15 mouse cellular contexts compared by ENCODE assay signal in genomic region chr2:163712473-163712872, GRCm38 (mm10). TPM values are rescaled to one million over a fixed set of nuclear protein-coding genes. Genes with fewer than 3 reads are reported as not detected.
DNase-seq lines count a peak whose midpoint lies in the region; ATAC-seq and TF ChIP-seq lines count a peak whose summit lies in the region.
"Had no signal": no experiment of that assay in that cellular context is flagged by ENCODE, and none has a peak within 500 bp of the region (broad histone marks: within the 10 kb centered on the region; RNA-seq: fewer than 3 reads in every experiment).

No protein-coding gene starts in this region.

- H3K79me2 ChIP-seq in MEL (ENCODE audit: control insufficient read depth, insufficient read depth, low read length, poor library complexity), result no peaks in the 10 kb centered on the region

- no peak for TF ChIP-seq EP300 in MEL (IDR thresholded peaks at IDR 0.05; ENCODE audit: low read depth in 1 of 2, low read length in 2 of 2)

- no peak for DNase-seq in kidney, adult 2 months
- no peak for DNase-seq in kidney, adult 8-10 months
- DNase-seq in MEL (ENCODE audit: low read depth, low spot score), result no peak
- DNase-seq in brain, adult 2 months (ENCODE audit: low read depth, low spot score), result peak; percentile 45
- no peak for DNase-seq in right cerebral cortex, postnatal 14 days
- DNase-seq in cerebellum, adult 11 months, result no peak
- DNase-seq in frontal cortex, postnatal 14 days (ENCODE audit: low spot score in 2 of 2), result no peak
- DNase-seq: cerebellum, adult 2 months; right cerebral cortex, adult 18-20 months had no signal

- no peak for TF ChIP-seq CTCF in kidney, adult 2 months (conservative IDR thresholded peaks at IDR 0.05; ENCODE audit: insufficient read depth, insufficient read length, low read depth, low read length)
- TF ChIP-seq CTCF in MEL (IDR thresholded peaks at IDR 0.05 in 2 of 3, conservative IDR thresholded peaks at IDR 0.05 in 1 of 3; ENCODE audit: control insufficient read depth in 1 of 3, insufficient read depth in 1 of 3, low read depth in 2 of 3, low read length in 3 of 3, poor library complexity in 1 of 3, severe bottlenecking in 1 of 3), result no peak

- no peak overlapping the region for H3K4me3 ChIP-seq in kidney, adult 2 months (ENCODE audit: insufficient read depth, low read depth, low read length)
- H3K4me3 ChIP-seq in MEL (ENCODE audit: control insufficient read depth in 1 of 2, insufficient read depth in 1 of 2, low read depth in 2 of 2, low read length in 2 of 2), result no peak overlapping the region
- H3K4me3 ChIP-seq: embryonic facial prominence, embryonic 15.5 days; hindbrain, embryonic 12.5 days; limb, embryonic 10.5 days; neural tube, embryonic 12.5 days had no signal

- WGBS in kidney, adult 2 months, result 60% methylated on average over 7 of the region's 7 CpGs

- peaks cover 9% of the 10 kb centered on the region for H3K4me1 ChIP-seq in kidney, adult 2 months (ENCODE audit: control insufficient read depth, insufficient read depth, low read length)
- H3K4me1 ChIP-seq in MEL (ENCODE audit: control insufficient read depth in 1 of 2, insufficient read depth in 2 of 2, low read length in 2 of 2), result peaks cover 33 to 36% of the 10 kb centered on the region in 2 experiments

- peak; percentile 48 for ATAC-seq in monocyte, adult 5-6 weeks (replicated peaks; ENCODE audit: insufficient number of reproducible peaks, low FRiP score, low TSS enrichment, poor library complexity, severe bottlenecking)
- ATAC-seq: forebrain, embryonic 16.5 days had no signal

- TF ChIP-seq POLR2A in kidney, adult 2 months (IDR thresholded peaks at IDR 0.05; ENCODE audit: low read depth, low read length), result no peak
- TF ChIP-seq POLR2A in MEL (IDR thresholded peaks at IDR 0.05; ENCODE audit: control insufficient read depth in 1 of 2, insufficient read depth in 1 of 2, low read depth in 1 of 2, low read length in 2 of 2, poor library complexity in 1 of 2), result no peak

- H3K9me3 ChIP-seq in MEL (replicated peaks; ENCODE audit: insufficient read depth, low read length), result no peaks in the 10 kb centered on the region
- H3K9me3 ChIP-seq: embryonic facial prominence, embryonic 15.5 days; hindbrain, embryonic 12.5 days; limb, embryonic 10.5 days; neural tube, embryonic 12.5 days had no signal

- no peaks in the 10 kb centered on the region for H3K36me3 ChIP-seq in kidney, adult 2 months (ENCODE audit: control insufficient read depth, insufficient read depth, low read length)
- peaks cover 0 to 38% of the 10 kb centered on the region in 2 experiments; a peak in 2 of 4 replicates for H3K36me3 ChIP-seq in MEL (ENCODE audit: control insufficient read depth in 1 of 2, insufficient read depth in 2 of 2, low read length in 2 of 2)
- H3K36me3 ChIP-seq: embryonic facial prominence, embryonic 15.5 days; hindbrain, embryonic 12.5 days; neural tube, embryonic 12.5 days had no signal

- H3K27me3 ChIP-seq in kidney, adult 2 months (replicated peaks; ENCODE audit: control insufficient read depth, insufficient read depth, low read length), result no peaks in the 10 kb centered on the region
- no peaks in the 10 kb centered on the region for H3K27me3 ChIP-seq in MEL (ENCODE audit: control insufficient read depth in 1 of 2, insufficient read depth in 2 of 2, low read length in 2 of 2)
- H3K27me3 ChIP-seq: embryonic facial prominence, embryonic 15.5 days; hindbrain, embryonic 12.5 days; neural tube, embryonic 12.5 days had no signal

- no peak overlapping the region for H3K9ac ChIP-seq in MEL (ENCODE audit: control insufficient read depth, low read depth, low read length, poor library complexity, severe bottlenecking)
- H3K9ac ChIP-seq: embryonic facial prominence, embryonic 15.5 days; hindbrain, embryonic 12.5 days; neural tube, embryonic 12.5 days had no signal

- peak overlapping the region; percentile 77 for H3K27ac ChIP-seq in kidney, adult 2 months (ENCODE audit: insufficient read depth, low read depth, low read length)
- H3K27ac ChIP-seq in MEL (ENCODE audit: control insufficient read depth, low read depth, low read length), result 0 out of 2 replicates have a peak overlapping the region, but pooled peaks have one; percentile 8
- H3K27ac ChIP-seq: embryonic facial prominence, embryonic 15.5 days; hindbrain, embryonic 12.5 days; limb, embryonic 10.5 days; neural tube, embryonic 12.5 days had no signal

- TF ChIP-seq RAD21 in MEL (IDR thresholded peaks at IDR 0.05; ENCODE audit: low read depth, low read length), result no peak

TF ChIP-seq in MEL, 35 proteins besides CTCF, POLR2A, EP300 and RAD21:
- peak; percentile 78 for TF ChIP-seq MXI1 (IDR thresholded peaks at IDR 0.05; ENCODE audit: low read depth, low read length)
- TF ChIP-seq NRF1 (IDR thresholded peaks at IDR 0.05; ENCODE audit: insufficient read depth, low read depth, low read length, poor library complexity, severe bottlenecking), result no peak
- TF ChIP-seq MAX (IDR thresholded peaks at IDR 0.05; ENCODE audit: low read length), result peak; percentile 56; the same call in 1 of the 2 replicates

RNA-seq across cellular contexts. Expression of gene Ada, which starts 37.6 kb away (rescaled TPM):
- 1.8 and 2.4 TPM in 2 replicates for polyA plus RNA-seq in kidney, adult 2 months (2012; rRNA removed)
- 35.1 and 36.7 TPM in 2 replicates for total RNA-seq in MEL (2012; rRNA removed)
- 10 to 100 TPM in 1 of 2 experiments, not detected in 1; 36.5 TPM for polyA plus RNA-seq in MEL (2012; ENCODE audit: insufficient read depth in 1 of 2, insufficient read length in 2 of 2, low read depth in 1 of 2, low replicate concordance in 2 of 2, missing spikeins in 1 of 2)
- total RNA-seq in monocyte, adult 5-6 weeks (2017), result 2.3 to 4.2 TPM (median 3.8 TPM) in 3 replicates

RNA-seq across cellular contexts. Expression of gene Pkig, which starts 54.3 kb away (rescaled TPM):
- 100 and 107 TPM in 2 replicates for polyA plus RNA-seq in kidney, adult 2 months (2012; rRNA removed)
- total RNA-seq in MEL (2012; rRNA removed), result 74.6 and 79.5 TPM in 2 replicates
- 100 to 1,000 TPM in 1 of 2 experiments, not detected in 1; 160 TPM for polyA plus RNA-seq in MEL (2012; ENCODE audit: insufficient read depth in 1 of 2, insufficient read length in 2 of 2, low read depth in 1 of 2, low replicate concordance in 2 of 2, missing spikeins in 1 of 2)
- total RNA-seq in monocyte, adult 5-6 weeks (2017), result 35.5 to 40.2 TPM (median 39.7 TPM) in 3 replicates
